Mouse (Mus musculus) gastrocnemius, adult 2 months (tissue): Measurements from ENCODE around the gene Dnajc5. TPM values are rescaled to one million over a fixed set of nuclear protein-coding genes. Genes with fewer than 3 reads are reported as not detected.

Source experiments
- DNase-seq: peaks from one replicate; pipeline ENCODE4 v3.0.0; 2022
- H3K27ac ChIP-seq: fragments of 200-600 bp; 2 replicates; pipeline ENCODE4 v1.8.1; 2022; ENCODE audit warnings: mild to moderate bottlenecking
- H3K4me3 ChIP-seq: fragments of 200-600 bp; 2 replicates; pipeline ENCODE4 v1.8.1; 2022; ENCODE audit warnings: mild to moderate bottlenecking, moderate library complexity
- CTCF ChIP-seq: fragments of 200-600 bp; IDR thresholded peaks from 2 replicates; pipeline ENCODE4 v1.8.1; 2022; ENCODE audit warnings: antibody characterized with exemption, mild to moderate bottlenecking, moderate library complexity
- intact Hi-C: fragments of 180-260 bp; cut with DNase I; formaldehyde crosslinking; loops from one replicate; pipeline ENCODE4 v1.15.1; 2025
- total RNA-seq, 2 experiments: library from RNA; stranded (reverse); gene quantifications; 2 replicates each; pipeline ENCODE4 v1.2.3; 2021

The Dnajc5 gene
- total RNA-seq, 2 experiments from 2014 or later = 43.7 to 46.6 TPM

- no peak for TF ChIP-seq CTCF
- no peak for DNase-seq
- intact Hi-C loops = loop anchor here (2.0 to 5.0 kb wide), 2 partner anchors 47 to 158 kb away; no protein-coding TSS in a partner anchor
Measured at GRCm38 (mm10) chr2:181569856-181570255, 49.6 kb downstream of the Dnajc5 start.

DNA sequence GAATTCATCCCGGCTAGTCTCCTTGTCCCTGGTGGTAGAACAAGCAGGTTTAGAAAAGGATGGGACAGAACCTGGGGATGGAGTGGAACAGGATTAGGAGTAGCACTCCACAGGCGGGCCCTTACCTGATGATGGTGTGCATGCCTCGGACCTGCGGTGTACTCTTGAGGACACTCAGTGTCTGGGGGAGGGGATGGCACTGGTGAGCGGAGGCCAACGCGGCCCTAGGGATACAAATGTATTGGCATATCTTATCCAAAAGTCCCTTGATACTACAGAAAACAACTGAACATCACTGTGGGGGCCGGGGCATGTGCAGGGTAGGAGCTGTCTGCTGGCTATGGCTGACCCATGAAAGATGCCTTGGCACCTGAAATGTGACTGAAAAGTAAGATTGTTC is 50.1 kb downstream of the Dnajc5 start:
- H3K27ac ChIP-seq = no peak overlapping the region
- DNase-seq = no peak
- intact Hi-C loops = no loop called here
- TF ChIP-seq CTCF = no peak
- H3K4me3 ChIP-seq = no peak overlapping the region

More at GRCm38 (mm10) chr2:181569856-181570255, 49.6 kb downstream of the Dnajc5 start:
- Histone ChIP-seq H3K4me3 (no peak overlapping the region), H3K27ac (no peak overlapping the region)

DNA sequence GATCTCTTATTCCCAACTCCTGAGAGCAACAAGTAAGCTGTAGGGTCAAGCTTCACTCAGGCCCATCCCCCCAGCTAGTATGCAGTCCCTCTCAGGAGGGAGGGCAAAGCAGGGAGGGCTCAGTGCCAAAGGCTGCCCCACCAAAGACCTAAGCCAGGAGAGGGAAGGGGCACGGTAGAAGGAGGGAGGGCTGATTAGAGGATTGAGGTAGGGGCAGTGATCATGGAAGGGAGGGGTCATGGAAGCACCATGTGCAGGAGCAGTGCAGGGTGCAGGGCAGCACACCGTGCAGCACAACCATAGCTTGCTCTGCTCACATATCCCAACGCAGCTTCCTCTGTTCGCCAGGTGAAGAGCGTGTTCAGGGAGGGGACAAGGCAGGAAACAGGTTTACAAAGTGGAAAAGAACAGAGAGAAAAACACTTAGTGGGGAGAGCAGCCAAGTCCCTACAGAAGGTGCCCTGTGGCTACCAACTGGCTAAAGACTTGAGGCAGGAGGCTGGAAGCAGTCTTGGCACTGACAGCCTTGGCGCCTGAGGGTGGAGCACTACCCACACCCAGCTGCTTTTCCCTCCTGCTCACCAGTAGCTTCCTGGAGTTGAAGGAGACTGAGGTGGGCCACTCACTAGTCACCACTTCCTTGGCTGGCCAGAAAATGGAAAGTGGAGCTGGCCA is 50.8 kb downstream of the Dnajc5 start:
- peak; percentile 51 for DNase-seq

DNA sequence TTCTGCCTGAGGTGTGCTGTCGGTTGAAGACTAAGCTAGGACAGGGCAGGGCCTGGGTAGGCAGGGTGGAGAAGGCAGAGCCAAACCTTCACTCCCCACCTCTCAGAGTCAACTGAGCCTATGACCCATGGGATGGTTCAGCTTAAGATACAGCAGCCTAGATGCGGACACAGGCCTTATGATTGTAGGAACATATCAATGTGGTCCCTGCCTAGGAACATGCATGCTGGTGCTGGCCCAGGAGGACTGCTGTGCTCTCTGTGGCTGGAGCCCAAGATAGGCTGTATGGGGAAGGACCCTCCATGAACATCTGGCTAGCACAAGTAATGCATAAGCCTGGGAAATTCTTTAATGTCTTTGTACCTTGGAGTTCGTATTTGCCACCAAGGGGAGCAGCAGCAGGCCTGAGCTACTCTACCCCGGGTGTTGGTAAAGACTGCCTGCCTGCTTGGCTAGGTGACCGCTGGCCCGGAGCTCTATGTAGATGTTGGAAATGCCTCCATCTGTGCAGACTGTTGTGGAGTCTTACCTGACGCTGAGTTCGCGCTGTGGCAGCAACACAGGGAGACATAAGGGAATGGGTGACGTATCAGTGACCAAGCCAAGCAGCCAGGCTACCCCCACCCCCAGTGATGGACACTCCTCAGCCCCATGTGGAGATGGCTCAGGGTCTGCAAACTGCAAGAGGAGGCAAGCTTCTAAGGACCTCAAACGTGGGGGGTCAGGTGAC is 51.8 kb downstream of the Dnajc5 start:
- TF ChIP-seq CTCF = no peak
- intact Hi-C loops = no loop called here
- no peak overlapping the region for H3K4me3 ChIP-seq
- no peak for DNase-seq
- H3K27ac ChIP-seq = 0 out of 2 replicates have a peak overlapping the region, but pooled peaks have one; percentile 44

More for the DNA sequence above, 50.8 kb downstream of the Dnajc5 start:
- no peak for TF ChIP-seq CTCF
- intact Hi-C loops = no loop called here
- 0 out of 2 replicates have a peak overlapping the region, but pooled peaks have one; percentile 31 for H3K27ac ChIP-seq
- H3K4me3 ChIP-seq = no peak overlapping the region

DNA sequence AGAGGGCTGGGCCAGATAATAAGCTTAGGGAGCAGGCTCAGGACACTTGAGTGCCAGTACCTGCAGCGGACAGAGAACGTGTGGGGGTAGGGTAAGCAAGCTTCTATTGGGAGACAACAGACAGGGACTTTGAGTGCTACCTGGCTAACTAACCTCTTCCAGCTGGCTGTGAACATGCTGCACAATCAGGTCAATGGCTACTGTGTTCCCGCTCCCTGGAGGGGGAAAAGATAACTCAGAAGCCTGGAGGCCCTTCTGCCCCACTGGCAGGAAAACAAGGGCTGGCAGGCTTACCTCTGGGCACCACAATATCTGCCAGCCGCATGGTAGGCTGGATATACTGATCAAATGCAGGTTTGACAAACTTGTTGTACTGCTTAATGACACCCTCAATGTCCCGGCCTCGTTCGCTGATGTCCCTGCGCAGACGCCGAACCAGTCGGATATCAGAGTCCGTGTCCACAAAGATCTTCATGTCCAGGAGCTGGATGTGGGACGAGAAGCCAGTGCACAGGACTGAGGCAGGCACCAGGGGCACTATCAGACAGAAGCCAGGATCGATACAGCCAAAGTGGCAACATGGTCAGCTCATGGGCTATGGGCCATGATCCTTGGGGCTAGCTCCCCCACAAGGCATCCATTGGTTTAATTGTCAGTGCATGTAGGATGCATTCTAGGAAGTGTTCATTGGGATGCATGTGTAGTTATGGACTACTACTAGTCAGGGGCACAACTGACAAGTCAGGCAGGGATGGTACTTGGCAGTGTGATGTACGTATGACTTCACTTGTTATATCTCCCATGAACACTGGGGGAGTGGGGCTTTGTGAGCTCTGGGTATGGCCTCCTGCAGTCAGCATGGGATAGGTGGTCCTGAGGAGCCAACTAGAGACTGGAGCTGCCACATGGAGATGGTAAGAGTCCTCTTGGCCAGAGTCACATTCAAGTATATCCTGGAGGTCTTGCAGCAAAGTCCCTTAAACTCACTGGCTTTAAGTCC is 52.9 kb downstream of the Dnajc5 start:
- H3K27ac ChIP-seq = no peak overlapping the region
- intact Hi-C loops = no loop called here
- no peak overlapping the region for H3K4me3 ChIP-seq
- DNase-seq = no peak
- no peak for TF ChIP-seq CTCF

GRCm38 (mm10) chr2:181573961-181574360 is 53.7 kb downstream of the Dnajc5 start:
- H3K4me3 ChIP-seq = no peak overlapping the region
- intact Hi-C loops = no loop called here
- no peak for TF ChIP-seq CTCF
- DNase-seq = no peak
- no peak overlapping the region for H3K27ac ChIP-seq

DNA sequence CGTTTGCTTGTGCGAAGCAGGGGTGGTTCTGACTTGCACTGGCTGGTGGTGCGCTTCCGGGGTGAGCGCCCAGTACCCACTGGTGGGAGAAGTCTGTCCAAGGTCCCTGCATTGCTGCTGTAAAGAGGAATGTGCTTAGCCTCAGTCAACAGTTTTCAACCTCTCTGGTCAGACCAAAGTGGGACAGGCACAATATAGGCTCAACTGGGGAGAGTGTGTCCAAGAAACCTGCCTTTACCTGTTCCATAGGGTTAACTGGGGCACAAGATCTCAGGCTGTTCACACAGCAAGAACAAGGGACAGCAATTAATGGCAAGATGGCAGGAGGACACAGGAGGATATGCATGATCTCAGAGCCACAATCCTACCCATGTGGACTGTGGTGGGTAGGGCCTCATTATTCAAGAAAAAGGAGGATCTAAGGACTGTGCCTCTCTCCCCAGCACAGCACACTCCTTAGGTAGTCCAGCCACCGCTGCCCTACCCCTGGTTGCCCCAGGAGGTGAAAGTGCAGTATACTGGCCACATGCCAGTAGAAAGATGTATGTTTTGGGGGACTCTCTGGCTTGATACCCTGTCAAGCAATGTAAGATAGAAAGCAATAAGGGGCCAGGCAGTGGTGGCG is 54.7 kb downstream of the Dnajc5 start:
- intact Hi-C loops = loop anchor here (5.0 kb wide), 1 partner anchor 183 kb away; no protein-coding TSS in a partner anchor
- DNase-seq = no peak
- no peak for TF ChIP-seq CTCF
- Histone ChIP-seq H3K4me3 (no peak overlapping the region), H3K27ac (no peak overlapping the region)

DNA sequence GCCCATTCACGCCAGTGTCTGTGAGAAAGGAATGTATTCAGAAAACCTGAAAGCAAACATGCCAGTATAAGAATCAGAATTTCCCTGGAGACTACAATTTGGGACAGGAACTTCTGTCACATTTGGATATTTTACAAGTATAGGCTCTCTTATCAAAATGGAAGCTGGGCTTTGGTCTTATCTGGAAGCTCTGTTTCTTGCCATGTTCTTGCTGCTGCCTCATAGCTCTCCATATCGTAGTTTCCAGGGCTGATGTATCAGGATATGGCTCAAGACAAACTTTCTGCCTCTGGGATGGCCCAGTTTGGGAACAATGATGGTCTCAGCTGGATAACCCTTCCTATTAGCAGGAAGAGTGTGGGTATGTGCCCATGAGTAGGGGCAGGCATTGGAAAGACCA is 56.3 kb downstream of the Dnajc5 start:
- DNase-seq = no peak
- intact Hi-C loops = loop anchor here (5.0 kb wide), 1 partner anchor 184 kb away; no protein-coding TSS in a partner anchor
- Histone ChIP-seq H3K4me3 (no peak overlapping the region; the same call in 1 of the 2 replicates), H3K27ac (peak overlapping the region; percentile 96; the same call in 1 of the 2 replicates)
- no peak for TF ChIP-seq CTCF

DNA sequence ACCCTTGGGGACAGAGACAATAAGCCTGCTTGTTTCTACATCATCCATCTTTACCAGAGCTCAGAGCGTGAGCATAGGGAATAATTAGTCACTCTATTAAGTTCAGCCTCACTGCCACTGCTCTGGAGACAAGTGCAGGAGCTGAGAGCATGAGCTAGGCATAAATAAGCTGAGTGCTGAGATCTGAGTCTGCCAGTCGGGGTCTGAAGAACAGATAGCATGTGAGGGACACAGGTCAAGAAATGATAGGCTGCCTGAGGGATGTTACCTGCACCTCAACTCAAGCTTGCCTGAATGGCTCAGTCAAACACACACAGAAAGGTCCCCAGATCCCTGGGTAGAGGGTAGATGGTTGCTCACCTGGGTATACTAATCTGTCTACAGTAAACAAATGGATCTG is 56.8 kb downstream of the Dnajc5 start:
- Histone ChIP-seq H3K4me3 (peak overlapping the region; percentile 72), H3K27ac (peak overlapping the region; percentile 96)
- DNase-seq = no peak
- intact Hi-C loops = loop anchor here (5.0 kb wide), 1 partner anchor 185 kb away; no protein-coding TSS in a partner anchor
- TF ChIP-seq CTCF = no peak

GRCm38 (mm10) chr2:181577981-181578581 is 57.8 kb downstream of the Dnajc5 start:
- Histone ChIP-seq H3K27ac (peak overlapping the region; percentile 96), H3K4me3 (peak overlapping the region; percentile 72)
- peak; percentile 66 for DNase-seq
- no peak for TF ChIP-seq CTCF
- intact Hi-C loops = loop anchor here (2.0 to 5.0 kb wide), 2 partner anchors 55 to 186 kb away; no protein-coding TSS in a partner anchor
